Mouse (Mus musculus): ENCODE measurements around the gene Casp3.

DNA sequence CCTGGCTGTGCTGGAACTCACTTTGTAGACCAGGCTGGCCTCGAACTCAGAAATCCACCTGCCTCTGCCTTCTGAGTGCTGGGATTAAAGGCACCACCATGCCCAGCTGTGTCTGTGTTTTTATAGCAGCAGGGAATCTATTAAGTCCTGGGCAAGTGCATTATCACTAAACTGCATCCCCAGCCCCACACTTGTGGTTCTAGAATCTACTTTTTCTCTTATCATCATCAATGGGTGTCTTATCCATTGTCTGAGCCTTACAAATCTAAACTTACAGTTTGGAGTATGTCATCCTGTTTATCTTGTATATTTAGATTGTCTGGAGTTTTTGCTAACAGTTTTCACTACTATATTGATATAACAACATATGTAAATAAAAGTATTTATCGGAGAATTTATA lies 28.4 kb upstream of the Casp3 start:
- no peak for TF ChIP-seq POLR2A (IDR thresholded peaks at IDR 0.05; ENCODE audit: insufficient read depth, low read depth, low read length)
- no peak for TF ChIP-seq CTCF (IDR thresholded peaks at IDR 0.05)
- TF ChIP-seq EP300 (IDR thresholded peaks at IDR 0.05; ENCODE audit: insufficient read depth, low read depth, low read length), result no peak

All from heart, adult 2 months (tissue).